Mouse (Mus musculus): Measurements from ENCODE around the gene Fgfr2. TPM values are rescaled to one million over a fixed set of nuclear protein-coding genes. Genes with fewer than 3 reads are reported as not detected.

The Fgfr2 gene
- polyA plus RNA-seq, 1 experiment from 2014 or later, result 106 TPM

DNA sequence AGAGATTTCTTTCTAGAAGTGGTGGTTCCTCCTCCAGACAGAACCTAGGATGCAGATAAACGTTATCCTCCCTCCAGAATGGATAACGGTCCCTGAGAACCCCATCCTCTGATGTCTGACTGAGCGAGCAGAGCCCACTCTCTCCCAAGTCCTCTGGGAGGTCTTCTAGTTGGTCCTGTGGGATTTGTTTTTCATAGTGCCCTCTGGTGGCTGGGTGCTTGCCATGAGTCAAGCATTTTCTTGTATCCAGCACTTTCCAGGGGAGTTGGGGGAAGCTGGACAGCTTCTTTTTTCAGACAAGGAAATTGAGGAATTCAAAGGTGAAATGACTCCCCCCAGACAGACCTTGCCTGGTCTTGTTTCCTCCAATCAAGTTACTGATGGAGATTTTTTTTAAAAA, 651.8 kb downstream of the Fgfr2 start:
- Histone ChIP-seq H3K36me3 (ENCODE audit: control insufficient read depth, insufficient read depth, low read length) (no peaks in the 10 kb centered on the region), H3K9ac (ENCODE audit: low read depth, low read length) (no peak overlapping the region), H3K4me2 (ENCODE audit: low read depth, low read length) (no peak overlapping the region), H3K27ac (replicated peaks; ENCODE audit: low read depth, low read length) (no peak overlapping the region), H3K27me3 (replicated peaks; ENCODE audit: control insufficient read depth, insufficient read depth, low read length) (no peaks in the 10 kb centered on the region), H3K4me3 (ENCODE audit: low read depth, low read length) (no peak overlapping the region), H3K4me1 (ENCODE audit: control insufficient read depth, insufficient read depth, low read length) (peaks cover 6% of the 10 kb centered on the region; the same call in 1 of the 2 replicates), H3K9me3 (ENCODE audit: control insufficient read depth, low read length) (no peaks in the 10 kb centered on the region)
- DNase-seq (ENCODE audit: low spot score) (peak; percentile 51), ATAC-seq (ENCODE audit: low read depth) (no peak)
- 60% methylated on average over 3 of the region's 3 CpGs for WGBS

DNA sequence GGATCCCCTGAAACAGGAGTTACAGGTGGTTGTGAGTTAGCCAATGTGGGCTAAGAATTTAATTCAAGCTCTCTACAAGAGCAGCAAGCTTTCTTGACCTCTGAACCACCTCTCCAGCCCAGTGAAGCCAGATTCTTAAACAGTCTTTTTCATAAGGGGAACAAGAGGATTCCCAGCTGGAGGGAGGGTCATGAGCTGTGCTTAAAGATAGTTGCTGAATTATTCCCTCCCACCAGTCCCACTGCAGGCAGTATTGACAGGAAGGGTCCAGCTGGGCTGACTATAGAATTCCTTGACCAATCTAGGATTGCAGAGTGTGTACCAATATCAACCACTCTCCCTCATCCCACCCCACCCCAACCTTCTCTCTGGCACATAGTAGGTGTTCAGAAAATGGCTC, 654.8 kb downstream of the Fgfr2 start:
- ATAC-seq (ENCODE audit: low read depth), result no peak
- H3K4me2 ChIP-seq (ENCODE audit: low read depth, low read length), result no peak overlapping the region

DNA sequence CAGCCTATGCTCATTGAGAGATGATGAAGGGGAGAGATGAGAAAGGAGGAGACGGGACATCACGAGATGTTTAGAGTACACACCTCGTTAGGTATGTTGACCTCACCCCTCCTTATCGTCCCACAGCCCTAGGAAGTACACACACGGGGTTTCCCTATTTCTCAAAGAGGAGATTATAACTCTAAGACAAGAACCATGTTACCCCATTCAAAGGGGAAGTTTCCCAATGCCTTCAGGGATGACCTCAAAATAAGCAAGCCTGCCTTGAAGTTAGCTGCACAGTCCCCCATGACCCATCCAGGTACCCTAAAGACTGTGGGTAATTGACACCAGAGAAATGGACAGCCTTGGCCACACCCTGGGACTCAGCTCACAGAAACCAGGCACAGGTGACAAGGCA, 657.3 kb downstream of the Fgfr2 start:
- Histone ChIP-seq H3K4me2 (ENCODE audit: low read depth, low read length) (no peak overlapping the region), H3K9me3 (ENCODE audit: control insufficient read depth, low read length) (no peaks in the 10 kb centered on the region), H3K4me3 (ENCODE audit: low read depth, low read length) (no peak overlapping the region), H3K4me1 (ENCODE audit: control insufficient read depth, insufficient read depth, low read length) (peaks cover 10% of the 10 kb centered on the region; the same call in 1 of the 2 replicates), H3K27me3 (replicated peaks; ENCODE audit: control insufficient read depth, insufficient read depth, low read length) (no peaks in the 10 kb centered on the region), H3K27ac (replicated peaks; ENCODE audit: low read depth, low read length) (no peak overlapping the region), H3K36me3 (ENCODE audit: control insufficient read depth, insufficient read depth, low read length) (no peaks in the 10 kb centered on the region), H3K9ac (ENCODE audit: low read depth, low read length) (no peak overlapping the region)
- ATAC-seq (ENCODE audit: low read depth), result no peak
- 88% methylated on average over 5 of the region's 5 CpGs for WGBS
- DNase-seq (ENCODE audit: low spot score), result no peak

More for the DNA sequence above, 654.8 kb downstream of the Fgfr2 start:
- peaks cover 10% of the 10 kb centered on the region; the same call in 1 of the 2 replicates for H3K4me1 ChIP-seq (ENCODE audit: control insufficient read depth, insufficient read depth, low read length)
- no peaks in the 10 kb centered on the region for H3K27me3 ChIP-seq (replicated peaks; ENCODE audit: control insufficient read depth, insufficient read depth, low read length)
- H3K9ac ChIP-seq (ENCODE audit: low read depth, low read length), result no peak overlapping the region
- no peak overlapping the region for H3K27ac ChIP-seq (replicated peaks; ENCODE audit: low read depth, low read length)
- H3K4me3 ChIP-seq (ENCODE audit: low read depth, low read length), result no peak overlapping the region
- no peak for DNase-seq (ENCODE audit: low spot score)
- H3K9me3 ChIP-seq (ENCODE audit: control insufficient read depth, low read length), result no peaks in the 10 kb centered on the region
- H3K36me3 ChIP-seq (ENCODE audit: control insufficient read depth, insufficient read depth, low read length), result no peaks in the 10 kb centered on the region

DNA sequence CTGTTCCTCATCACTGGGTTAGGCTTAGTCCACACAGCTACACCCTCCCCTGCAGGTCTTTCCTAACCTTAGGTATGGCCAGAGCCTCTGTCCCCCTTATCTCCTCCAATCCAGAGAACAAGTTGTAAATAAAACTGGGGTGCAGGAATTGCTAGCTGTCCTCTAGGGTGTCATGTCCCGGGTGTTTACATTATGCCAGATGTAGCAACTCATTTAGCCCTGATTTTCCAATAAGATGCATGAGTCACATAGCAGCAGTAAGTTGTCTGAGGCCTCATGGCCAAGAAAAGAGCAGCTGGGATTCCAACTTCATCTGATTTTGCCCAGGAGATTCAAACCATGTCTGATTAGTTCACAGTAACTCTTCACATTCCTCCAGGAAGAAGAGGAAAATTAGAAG, 658.3 kb downstream of the Fgfr2 start:
- Histone ChIP-seq H3K4me3 (ENCODE audit: low read depth, low read length) (no peak overlapping the region), H3K9ac (ENCODE audit: low read depth, low read length) (no peak overlapping the region)
- 82% methylated on average over 1 of the region's 1 CpGs for WGBS

DNA sequence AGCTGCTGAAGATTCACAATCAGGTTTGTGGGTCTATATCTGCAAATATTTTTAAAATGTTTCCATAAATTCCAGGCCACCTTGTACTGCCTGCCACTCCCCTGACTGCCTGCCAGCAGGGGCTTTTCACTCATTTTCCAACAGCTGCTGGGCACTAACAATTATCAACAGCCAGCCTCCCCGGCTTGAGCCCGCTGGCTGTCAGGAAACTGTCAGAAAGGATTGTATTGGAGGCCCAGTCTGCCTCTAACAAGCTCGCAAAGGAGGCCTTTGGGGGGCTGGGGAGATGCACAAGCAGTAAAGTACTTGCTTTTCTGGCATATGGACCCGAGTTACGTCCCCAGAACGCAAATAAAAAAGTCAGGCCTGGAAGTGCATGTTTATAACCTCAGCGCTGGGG, 664.7 kb downstream of the Fgfr2 start:
- Histone ChIP-seq H3K4me3 (ENCODE audit: low read depth, low read length) (no peak overlapping the region), H3K4me1 (ENCODE audit: control insufficient read depth, insufficient read depth, low read length) (peaks cover 7% of the 10 kb centered on the region; the same call in 1 of the 2 replicates), H3K4me2 (ENCODE audit: low read depth, low read length) (no peak overlapping the region), H3K36me3 (ENCODE audit: control insufficient read depth, insufficient read depth, low read length) (no peaks in the 10 kb centered on the region), H3K9me3 (ENCODE audit: control insufficient read depth, low read length) (no peaks in the 10 kb centered on the region), H3K27ac (replicated peaks; ENCODE audit: low read depth, low read length) (peak overlapping the region; percentile 34; the same call in 1 of the 2 replicates), H3K27me3 (replicated peaks; ENCODE audit: control insufficient read depth, insufficient read depth, low read length) (no peaks in the 10 kb centered on the region), H3K9ac (ENCODE audit: low read depth, low read length) (no peak overlapping the region)
- ATAC-seq (ENCODE audit: low read depth) (peak; percentile 47; the same call in 1 of the 2 replicates), DNase-seq (ENCODE audit: low spot score) (peak; percentile 77)
- WGBS, result 50% methylated on average over 7 of the region's 7 CpGs

More for the DNA sequence above, 658.3 kb downstream of the Fgfr2 start:
- Histone ChIP-seq H3K36me3 (ENCODE audit: control insufficient read depth, insufficient read depth, low read length) (no peaks in the 10 kb centered on the region), H3K4me2 (ENCODE audit: low read depth, low read length) (no peak overlapping the region), H3K9me3 (ENCODE audit: control insufficient read depth, low read length) (no peaks in the 10 kb centered on the region), H3K27me3 (replicated peaks; ENCODE audit: control insufficient read depth, insufficient read depth, low read length) (no peaks in the 10 kb centered on the region), H3K27ac (replicated peaks; ENCODE audit: low read depth, low read length) (no peak overlapping the region), H3K4me1 (ENCODE audit: control insufficient read depth, insufficient read depth, low read length) (peaks cover 10% of the 10 kb centered on the region; the same call in 1 of the 2 replicates)
- ATAC-seq (ENCODE audit: low read depth), result no peak
- no peak for DNase-seq (ENCODE audit: low spot score)

DNA sequence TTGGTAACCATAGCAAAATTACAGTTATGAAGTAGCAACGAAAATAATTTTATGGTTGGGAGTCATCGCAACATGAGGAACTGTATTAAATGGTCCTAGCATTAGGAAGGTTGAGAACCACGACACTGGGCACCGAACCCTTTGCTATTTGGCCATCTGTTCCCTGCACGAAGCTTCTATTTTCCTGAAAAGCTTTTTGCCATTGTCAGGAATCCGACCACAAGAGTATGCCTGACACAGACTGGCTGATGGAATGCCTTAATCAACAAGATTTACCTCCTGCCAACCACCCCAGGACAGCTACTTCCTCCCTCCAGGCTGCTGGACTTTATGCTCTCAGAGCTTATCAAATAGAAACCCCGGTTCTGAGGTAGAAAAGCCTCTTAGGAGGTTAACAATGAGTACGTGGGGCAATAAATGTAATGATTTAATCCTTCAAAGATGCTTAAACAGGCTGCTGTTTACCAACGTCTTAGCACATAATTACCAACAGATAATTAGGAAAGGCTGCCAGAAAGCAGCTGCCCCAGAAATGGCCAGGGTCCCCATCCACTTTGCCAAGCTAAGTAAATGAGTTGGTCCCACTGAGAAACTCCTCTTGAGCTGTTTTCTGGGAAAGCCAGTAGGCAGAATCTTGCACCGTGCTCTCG, 668.0 kb downstream of the Fgfr2 start:
- no peaks in the 10 kb centered on the region for H3K27me3 ChIP-seq (replicated peaks; ENCODE audit: control insufficient read depth, insufficient read depth, low read length)
- ATAC-seq (ENCODE audit: low read depth) (no peak), DNase-seq (ENCODE audit: low spot score) (no peak)
- peaks cover 7% of the 10 kb centered on the region; the same call in 1 of the 2 replicates for H3K4me1 ChIP-seq (ENCODE audit: control insufficient read depth, insufficient read depth, low read length)
- no peak overlapping the region for H3K4me3 ChIP-seq (ENCODE audit: low read depth, low read length)
- 58% methylated on average over 11 of the region's 11 CpGs for WGBS
- no peak overlapping the region for H3K27ac ChIP-seq (replicated peaks; ENCODE audit: low read depth, low read length)
- no peak overlapping the region for H3K9ac ChIP-seq (ENCODE audit: low read depth, low read length)
- H3K9me3 ChIP-seq (ENCODE audit: control insufficient read depth, low read length), result no peaks in the 10 kb centered on the region
- H3K36me3 ChIP-seq (ENCODE audit: control insufficient read depth, insufficient read depth, low read length), result no peaks in the 10 kb centered on the region
- H3K4me2 ChIP-seq (ENCODE audit: low read depth, low read length), result no peak overlapping the region

DNA sequence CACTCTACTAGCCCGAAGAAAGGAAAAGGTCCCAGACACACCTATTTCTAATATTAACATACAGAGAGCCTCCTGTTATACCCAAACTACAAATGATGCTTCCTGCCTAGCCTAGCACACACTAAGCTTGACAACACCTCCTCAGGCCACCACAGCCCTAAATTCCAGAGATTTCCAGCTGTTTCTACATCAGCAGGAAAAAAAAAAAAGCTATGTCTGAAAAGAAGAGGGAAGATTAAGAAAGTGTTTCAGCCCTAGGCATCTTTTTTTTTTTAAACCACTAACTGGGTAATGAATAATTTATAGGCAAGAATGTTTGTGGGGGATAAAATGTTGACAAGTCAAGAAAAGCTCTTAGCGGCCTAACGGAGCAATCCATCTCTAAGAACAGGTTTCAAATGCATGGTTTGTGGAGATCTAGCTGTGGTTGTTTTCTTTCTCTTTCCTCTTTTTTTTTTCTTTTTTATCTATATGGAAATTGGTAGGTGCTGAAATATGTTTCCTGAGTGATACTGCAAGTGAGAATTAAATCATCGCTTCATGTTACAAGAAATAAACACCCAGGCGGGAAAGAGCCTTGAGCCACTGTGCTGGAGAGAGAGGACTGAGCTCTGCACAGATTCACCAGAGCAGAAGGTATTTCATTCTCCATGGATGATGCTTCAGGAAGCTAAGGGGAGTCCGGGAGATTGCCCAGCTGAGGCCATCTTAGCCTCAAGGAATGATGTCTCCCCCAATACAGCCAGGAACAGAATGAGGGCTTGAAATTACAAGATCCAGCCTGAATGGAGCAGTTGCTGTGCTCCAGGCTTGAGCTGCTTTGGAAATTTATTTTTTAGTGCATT, 673.0 kb downstream of the Fgfr2 start:
- DNase-seq (ENCODE audit: low spot score) (no peak), ATAC-seq (ENCODE audit: low read depth) (no peak; the same call in 1 of the 2 replicates)
- Histone ChIP-seq H3K9ac (ENCODE audit: low read depth, low read length) (no peak overlapping the region), H3K36me3 (ENCODE audit: control insufficient read depth, insufficient read depth, low read length) (no peaks in the 10 kb centered on the region), H3K4me3 (ENCODE audit: low read depth, low read length) (no peak overlapping the region), H3K9me3 (ENCODE audit: control insufficient read depth, low read length) (no peaks in the 10 kb centered on the region), H3K27me3 (replicated peaks; ENCODE audit: control insufficient read depth, insufficient read depth, low read length) (no peaks in the 10 kb centered on the region), H3K27ac (replicated peaks; ENCODE audit: low read depth, low read length) (no peak overlapping the region), H3K4me2 (ENCODE audit: low read depth, low read length) (no peak overlapping the region), H3K4me1 (ENCODE audit: control insufficient read depth, insufficient read depth, low read length) (no peaks in the 10 kb centered on the region; the same call in 1 of the 2 replicates)
- WGBS, result 70% methylated on average over 6 of the region's 6 CpGs

DNA sequence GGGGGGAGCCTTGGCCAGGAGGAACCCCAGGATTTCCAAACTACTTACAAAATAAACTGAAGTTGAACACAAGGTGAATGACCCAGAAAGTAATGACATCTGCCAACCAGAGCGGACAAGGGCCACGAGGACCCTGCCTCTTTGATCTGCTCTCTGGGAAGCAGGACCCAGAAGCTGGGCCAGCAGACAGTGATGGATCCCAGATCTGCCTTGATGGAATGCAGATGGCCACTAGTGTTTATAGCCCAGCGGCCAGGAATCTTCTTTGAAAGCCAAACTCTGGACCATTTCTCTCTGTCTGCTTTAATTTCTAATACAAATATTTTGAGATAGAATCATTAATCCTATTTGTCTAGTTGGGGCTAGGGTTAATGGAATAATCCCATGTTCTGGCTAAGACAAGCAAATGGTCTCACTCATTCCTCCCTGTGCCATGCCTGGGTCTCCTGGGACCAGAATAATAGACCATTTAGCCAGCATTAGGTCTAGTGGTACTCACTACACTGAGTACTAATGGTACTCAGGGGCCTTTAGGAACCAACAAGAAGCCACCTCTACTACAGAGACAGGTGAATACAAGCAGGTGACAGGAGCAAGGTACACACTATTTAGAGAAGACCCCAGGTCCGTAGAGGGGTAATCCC, 674.5 kb downstream of the Fgfr2 start:
- no peak overlapping the region for H3K4me2 ChIP-seq (ENCODE audit: low read depth, low read length)
- DNase-seq (ENCODE audit: low spot score) (no peak), ATAC-seq (ENCODE audit: low read depth) (no peak)
- no peak overlapping the region for H3K9ac ChIP-seq (ENCODE audit: low read depth, low read length)
- H3K4me1 ChIP-seq (ENCODE audit: control insufficient read depth, insufficient read depth, low read length), result peaks cover under 1% of the 10 kb centered on the region
- WGBS, result 58% methylated on average over 4 of the region's 4 CpGs
- H3K9me3 ChIP-seq (ENCODE audit: control insufficient read depth, low read length), result no peaks in the 10 kb centered on the region
- H3K27ac ChIP-seq (replicated peaks; ENCODE audit: low read depth, low read length), result no peak overlapping the region
- H3K4me3 ChIP-seq (ENCODE audit: low read depth, low read length), result no peak overlapping the region
- no peaks in the 10 kb centered on the region for H3K27me3 ChIP-seq (replicated peaks; ENCODE audit: control insufficient read depth, insufficient read depth, low read length)
- no peaks in the 10 kb centered on the region for H3K36me3 ChIP-seq (ENCODE audit: control insufficient read depth, insufficient read depth, low read length)
